Mouse (Mus musculus): ENCODE measurements around the gene Tmem45a2. TPM values are rescaled to one million over a fixed set of nuclear protein-coding genes. Genes with fewer than 3 reads are reported as not detected.

The Tmem45a2 gene
- polyA plus RNA-seq (2014; fragmentation: Illumina TruSeq; extraction: RNeasy Lipid Tissue Mini Kit (QIAGEN cat#74804); ENCODE audit: low read depth, low replicate concordance) = not detected

DNA sequence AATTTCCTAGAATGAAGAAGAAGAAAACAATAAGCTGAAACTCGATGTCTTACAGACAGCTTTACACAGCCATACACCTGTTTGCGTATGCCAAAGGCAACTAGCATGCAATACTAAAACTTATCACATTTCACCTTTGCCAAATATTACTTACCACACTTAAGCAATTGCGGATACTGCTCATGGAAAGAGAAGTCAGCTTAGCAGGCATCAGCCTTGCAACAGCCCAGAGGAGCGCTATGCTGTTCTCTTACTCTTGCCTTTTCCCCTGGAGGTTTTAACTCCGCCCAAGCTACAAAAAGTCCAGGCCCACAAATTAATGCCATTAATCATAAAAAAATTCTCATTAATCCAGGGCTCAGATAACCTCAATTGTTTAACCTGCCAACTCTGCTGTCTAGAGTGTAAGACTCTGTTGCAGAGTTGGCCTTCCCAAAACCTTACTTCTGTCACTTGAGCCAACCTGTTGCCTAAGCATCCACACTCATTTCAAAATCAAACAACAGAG lies at the start of gene Tmem45a2:
Gene Tmem45a2, minus strand, starts transcription at position 241 of the 508 bp plus-strand sequence.

Other genes with a start within 250 kb of the Tmem45a2 start
- gene Tmem45a, start 185.2 kb downstream of the Tmem45a2 start, polyA plus RNA-seq (2014; fragmentation: Illumina TruSeq; extraction: RNeasy Lipid Tissue Mini Kit (QIAGEN cat#74804); ENCODE audit: low read depth, low replicate concordance) = 6.0 TPM
- not detected for gene Lnp1, start 143.3 kb downstream of the Tmem45a2 start, polyA plus RNA-seq (2014; fragmentation: Illumina TruSeq; extraction: RNeasy Lipid Tissue Mini Kit (QIAGEN cat#74804); ENCODE audit: low read depth, low replicate concordance)
- gene Tomm70a, start 50.3 kb upstream of the Tmem45a2 start, polyA plus RNA-seq (2014; fragmentation: Illumina TruSeq; extraction: RNeasy Lipid Tissue Mini Kit (QIAGEN cat#74804); ENCODE audit: low read depth, low replicate concordance) = 36.7 TPM
- 45.7 TPM for gene Nit2, start 96.0 kb upstream of the Tmem45a2 start, polyA plus RNA-seq (2014; fragmentation: Illumina TruSeq; extraction: RNeasy Lipid Tissue Mini Kit (QIAGEN cat#74804); ENCODE audit: low read depth, low replicate concordance)
- 20.6 TPM for gene Tbc1d23, start 160.1 kb upstream of the Tmem45a2 start, polyA plus RNA-seq (2014; fragmentation: Illumina TruSeq; extraction: RNeasy Lipid Tissue Mini Kit (QIAGEN cat#74804); ENCODE audit: low read depth, low replicate concordance)
- not detected for gene Tmem30c, start 221.5 kb upstream of the Tmem45a2 start, polyA plus RNA-seq (2014; fragmentation: Illumina TruSeq; extraction: RNeasy Lipid Tissue Mini Kit (QIAGEN cat#74804); ENCODE audit: low read depth, low replicate concordance)